Comparison of ENCODE assay signal across 9 mouse cellular contexts in the genomic region with DNA sequence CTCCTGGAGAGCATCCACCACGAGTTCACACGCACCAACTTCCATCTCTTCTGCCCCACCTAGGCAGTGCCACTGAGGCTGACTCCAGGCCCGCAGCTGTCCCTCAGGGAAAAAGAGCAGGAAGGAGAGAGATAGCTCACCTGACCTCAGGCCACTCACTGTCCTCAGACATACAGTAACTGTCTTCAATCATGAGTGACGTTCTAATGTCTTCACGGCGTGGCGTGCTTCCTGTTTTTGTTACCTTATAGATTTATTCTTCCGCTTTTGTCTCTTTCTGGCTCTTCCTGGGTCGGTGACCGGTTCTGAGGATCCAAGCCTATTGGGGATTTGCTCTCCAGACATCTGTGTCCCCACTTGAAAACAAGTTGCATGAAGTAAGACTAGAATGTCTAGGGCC. TPM values are rescaled to one million over a fixed set of nuclear protein-coding genes. Genes with fewer than 3 reads are reported as not detected.
DNase-seq lines count a peak whose midpoint lies in the region; ATAC-seq and TF ChIP-seq lines count a peak whose summit lies in the region.
"Had no signal": no experiment of that assay in that cellular context is flagged by ENCODE, and none has a peak within 500 bp of the region (broad histone marks: within the 10 kb centered on the region; RNA-seq: fewer than 3 reads in every experiment).

No protein-coding gene starts in this region.

- H3K4me3 ChIP-seq in neural tube, embryonic 11.5 days (ENCODE audit: low read depth, low read length): no peak overlapping the region
- peak overlapping the region; percentile 14 for H3K4me3 ChIP-seq in forebrain, embryonic 15.5 days
- peak overlapping the region; percentile 18; the same call in 1 of the 2 replicates for H3K4me3 ChIP-seq in limb, embryonic 14.5 days (replicated peaks; ENCODE audit: low read length)

- no peak for ATAC-seq in neural tube, embryonic 11.5 days (ENCODE audit: insufficient read depth, low FRiP score, low TSS enrichment)
- ATAC-seq in forebrain, embryonic 15.5 days (replicated peaks): no peak
- ATAC-seq in limb, embryonic 14.5 days (ENCODE audit: low FRiP score, low read depth): no peak
- ATAC-seq: Patski had no signal

- no peaks in the 10 kb centered on the region for H3K4me1 ChIP-seq in neural tube, embryonic 11.5 days (ENCODE audit: control insufficient read depth, insufficient read depth, low read length)
- peaks cover 3% of the 10 kb centered on the region; the same call in 1 of the 2 replicates for H3K4me1 ChIP-seq in forebrain, embryonic 15.5 days
- peaks cover 9% of the 10 kb centered on the region for H3K4me1 ChIP-seq in limb, embryonic 14.5 days (ENCODE audit: control insufficient read depth, insufficient read depth, low read length)

- H3K9me3 ChIP-seq in neural tube, embryonic 11.5 days (ENCODE audit: control insufficient read depth, low read length): no peaks in the 10 kb centered on the region
- H3K9me3 ChIP-seq in forebrain, embryonic 15.5 days: no peaks in the 10 kb centered on the region
- no peaks in the 10 kb centered on the region for H3K9me3 ChIP-seq in limb, embryonic 14.5 days (ENCODE audit: control insufficient read depth, low read length)

- H3K27ac ChIP-seq in neural tube, embryonic 11.5 days (ENCODE audit: low read depth, low read length): no peak overlapping the region
- H3K27ac ChIP-seq in forebrain, embryonic 15.5 days (replicated peaks): no peak overlapping the region
- no peak overlapping the region for H3K27ac ChIP-seq in limb, embryonic 14.5 days (replicated peaks; ENCODE audit: low read depth, low read length)

- no peak overlapping the region for H3K9ac ChIP-seq in neural tube, embryonic 11.5 days (ENCODE audit: low read length)
- no peak overlapping the region for H3K9ac ChIP-seq in forebrain, embryonic 15.5 days (replicated peaks)
- H3K9ac ChIP-seq in limb, embryonic 14.5 days (ENCODE audit: low read depth, low read length, severe bottlenecking): peak overlapping the region; percentile 41; the same call in 1 of the 2 replicates

- WGBS in neural tube, embryonic 11.5 days: 74% methylated on average over 10 of the region's 10 CpGs
- 73% methylated on average over 10 of the region's 10 CpGs for WGBS in forebrain, embryonic 15.5 days
- 66% methylated on average over 10 of the region's 10 CpGs for WGBS in limb, embryonic 14.5 days

- H3K36me3 ChIP-seq in neural tube, embryonic 11.5 days (ENCODE audit: control insufficient read depth, insufficient read depth, low read length): no peaks in the 10 kb centered on the region
- no peaks in the 10 kb centered on the region for H3K36me3 ChIP-seq in forebrain, embryonic 15.5 days
- H3K36me3 ChIP-seq in limb, embryonic 14.5 days (ENCODE audit: control insufficient read depth, insufficient read depth, low read length): no peaks in the 10 kb centered on the region
- no peaks in the 10 kb centered on the region for H3K36me3 ChIP-seq in splenic B cell, adult 2 months (ENCODE audit: control insufficient read depth, insufficient read depth, low read length, poor library complexity, severe bottlenecking)

- DNase-seq in neural tube, embryonic 11.5 days (ENCODE audit: low spot score): no peak
- DNase-seq in neural tube, embryonic 10.5 days (ENCODE audit: extremely low spot score, low spot score): no peak
- DNase-seq in limb, embryonic 14.5 days (ENCODE audit: low spot score): no peak
- DNase-seq in splenic B cell, adult 2 months (ENCODE audit: low read depth, low spot score): peak; percentile 64
- no peak for DNase-seq in cerebellum, adult 9-11 months
- DNase-seq in lung, postnatal 4 days: no peak
- DNase-seq in lung, postnatal 25 days (ENCODE audit: low spot score): no peak

- peak overlapping the region; percentile 21; the same call in 1 of the 2 replicates for H3K4me2 ChIP-seq in neural tube, embryonic 11.5 days (ENCODE audit: low read depth)
- peak overlapping the region; percentile 36 for H3K4me2 ChIP-seq in forebrain, embryonic 15.5 days (replicated peaks)
- H3K4me2 ChIP-seq in limb, embryonic 14.5 days (replicated peaks; ENCODE audit: low read depth, low read length, severe bottlenecking): peak overlapping the region; percentile 47

- H3K27me3 ChIP-seq in neural tube, embryonic 11.5 days (ENCODE audit: control insufficient read depth, insufficient read depth, low read length): 0 out of 2 replicates have a peak, but pooled peaks cover 2% of the 10 kb centered on the region
- H3K27me3 ChIP-seq in forebrain, embryonic 15.5 days: peaks cover 7% of the 10 kb centered on the region; the same call in 1 of the 2 replicates
- H3K27me3 ChIP-seq in limb, embryonic 14.5 days (ENCODE audit: control insufficient read depth, insufficient read depth, low read length): 0 out of 2 replicates have a peak, but pooled peaks cover under 1% of the 10 kb centered on the region
- H3K27me3 ChIP-seq in splenic B cell, adult 2 months (ENCODE audit: control insufficient read depth, insufficient read depth, low read length, poor library complexity, severe bottlenecking): no peaks in the 10 kb centered on the region
- H3K27me3 ChIP-seq: Patski had no signal

- no peak for TF ChIP-seq POLR2A in limb, embryonic 14.5 days (IDR thresholded peaks at IDR 0.05; ENCODE audit: borderline replicate concordance, extremely low read depth, insufficient read depth, insufficient read length)

RNA-seq across cellular contexts. Expression of a gene that starts 9.6 kb away (rescaled TPM):
- polyA plus RNA-seq in neural tube, embryonic 11.5 days (2014; fragmentation: Nextera tagmentation; extraction: Ambion mirVana): 0.48 and 0.61 TPM in 2 replicates
- polyA plus RNA-seq in forebrain, embryonic 15.5 days (2015; fragmentation: Nextera tagmentation; extraction: Ambion mirVana): 0.94 and 1.1 TPM in 2 replicates
- polyA plus RNA-seq in limb, embryonic 14.5 days (2012; rRNA removed): 362 and 495 TPM in 2 replicates
- polyA plus RNA-seq in limb, embryonic 14.5 days (2014; fragmentation: Nextera tagmentation; extraction: Ambion mirVana): 30.2 and 39.9 TPM in 2 replicates

RNA-seq across cellular contexts. Expression of a gene that starts 11.6 kb away (rescaled TPM):
- polyA plus RNA-seq in neural tube, embryonic 11.5 days (2014; fragmentation: Nextera tagmentation; extraction: Ambion mirVana): not detected in 2 replicates
- 0.05 TPM in 1 of 2 replicates, not detected in the other for polyA plus RNA-seq in forebrain, embryonic 15.5 days (2015; fragmentation: Nextera tagmentation; extraction: Ambion mirVana)
- polyA plus RNA-seq in limb, embryonic 14.5 days (2012; rRNA removed): 2.7 and 3.9 TPM in 2 replicates
- 0.45 and 0.76 TPM in 2 replicates for polyA plus RNA-seq in limb, embryonic 14.5 days (2014; fragmentation: Nextera tagmentation; extraction: Ambion mirVana)

RNA-seq across cellular contexts. Expression of a gene that starts 25.7 kb away (rescaled TPM):
- 1.1 and 1.3 TPM in 2 replicates for polyA plus RNA-seq in neural tube, embryonic 11.5 days (2014; fragmentation: Nextera tagmentation; extraction: Ambion mirVana)
- 0.29 TPM in 1 of 2 replicates, not detected in the other for polyA plus RNA-seq in forebrain, embryonic 15.5 days (2015; fragmentation: Nextera tagmentation; extraction: Ambion mirVana)
- 3.9 and 5.1 TPM in 2 replicates for polyA plus RNA-seq in limb, embryonic 14.5 days (2012; rRNA removed)
- polyA plus RNA-seq in limb, embryonic 14.5 days (2014; fragmentation: Nextera tagmentation; extraction: Ambion mirVana): 1.1 and 2.1 TPM in 2 replicates

RNA-seq across cellular contexts. Expression of a gene that starts 29.1 kb away (rescaled TPM):
- polyA plus RNA-seq in neural tube, embryonic 11.5 days (2014; fragmentation: Nextera tagmentation; extraction: Ambion mirVana): 11.0 and 11.5 TPM in 2 replicates
- polyA plus RNA-seq in forebrain, embryonic 15.5 days (2015; fragmentation: Nextera tagmentation; extraction: Ambion mirVana): 6.1 and 6.4 TPM in 2 replicates
- polyA plus RNA-seq in limb, embryonic 14.5 days (2012; rRNA removed): 27.4 and 29.7 TPM in 2 replicates
- polyA plus RNA-seq in limb, embryonic 14.5 days (2014; fragmentation: Nextera tagmentation; extraction: Ambion mirVana): 65.9 and 68.2 TPM in 2 replicates

RNA-seq across cellular contexts. Expression of a gene that starts 42.2 kb away (rescaled TPM):
- 64.2 and 64.4 TPM in 2 replicates for polyA plus RNA-seq in neural tube, embryonic 11.5 days (2014; fragmentation: Nextera tagmentation; extraction: Ambion mirVana)
- 76.6 and 82.2 TPM in 2 replicates for polyA plus RNA-seq in forebrain, embryonic 15.5 days (2015; fragmentation: Nextera tagmentation; extraction: Ambion mirVana)
- polyA plus RNA-seq in limb, embryonic 14.5 days (2012; rRNA removed): 48.4 and 68.8 TPM in 2 replicates
- polyA plus RNA-seq in limb, embryonic 14.5 days (2014; fragmentation: Nextera tagmentation; extraction: Ambion mirVana): 73.1 TPM in 2 replicates

Comparison
In these comparisons a context has a peak if more than half of its experiments do, and no peak if none do; other contexts are left out.
1. RNA of a gene that starts 9.6 kb away (polyA plus RNA-seq): 30.2 to 495 TPM in limb, embryonic 14.5 days; 0.94 to 1.1 TPM in forebrain, embryonic 15.5 days and 0.48 to 0.61 TPM in neural tube, embryonic 11.5 days; every median in the first group is over 10 times any median in the second.
2. Peak in every context shown above with its lines, with median percentiles within 50 percentile points of each other: H3K4me2 ChIP-seq.